Mouse (Mus musculus) spleen, postnatal 10 days (tissue): Measurements from ENCODE around the gene Wwp2.

Experiments used
- DNase-seq, 2 experiments: peaks; one replicate each; pipeline ENCODE4 v3.0.0; 2021 to 2022; ENCODE audit warnings: low spot score in 2 of 2

Gene Wwp2

DNA sequence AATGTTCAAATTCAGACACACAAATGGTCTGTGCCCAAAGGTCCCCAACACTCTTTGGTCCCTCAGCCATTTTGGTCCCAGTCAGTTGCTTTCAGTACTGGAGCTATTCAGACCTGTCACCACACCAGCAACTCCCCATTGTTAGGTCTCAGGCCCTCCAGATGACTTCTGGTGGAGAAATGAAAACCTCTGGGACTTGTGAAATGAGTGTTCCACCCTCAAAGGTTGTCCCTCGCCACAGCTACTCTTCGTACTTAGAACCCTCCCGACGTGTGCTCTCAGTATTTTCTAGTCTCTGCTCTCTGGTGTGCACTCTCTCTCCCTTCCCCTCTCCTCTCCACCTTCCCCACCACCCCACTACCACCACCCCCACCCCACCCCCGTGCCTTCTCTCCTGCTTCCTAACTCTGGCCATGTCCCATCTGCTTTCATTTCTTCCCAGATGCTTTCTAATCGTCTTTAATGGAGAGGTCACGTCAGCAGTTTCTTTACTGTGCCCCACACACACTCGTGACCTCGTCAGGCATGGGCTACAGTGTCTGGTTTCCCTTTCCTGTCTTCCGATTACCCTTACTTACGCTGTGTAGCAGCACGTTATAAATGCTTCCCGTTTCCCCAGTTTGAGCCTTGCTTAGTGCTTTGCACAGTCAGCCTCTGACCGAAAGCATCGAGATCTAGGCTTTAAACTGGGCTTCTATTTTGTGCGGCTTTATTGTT lies 124.8 kb downstream of the Wwp2 start:
- DNase-seq: peak in 1 of 2 experiments; percentile 37

DNA sequence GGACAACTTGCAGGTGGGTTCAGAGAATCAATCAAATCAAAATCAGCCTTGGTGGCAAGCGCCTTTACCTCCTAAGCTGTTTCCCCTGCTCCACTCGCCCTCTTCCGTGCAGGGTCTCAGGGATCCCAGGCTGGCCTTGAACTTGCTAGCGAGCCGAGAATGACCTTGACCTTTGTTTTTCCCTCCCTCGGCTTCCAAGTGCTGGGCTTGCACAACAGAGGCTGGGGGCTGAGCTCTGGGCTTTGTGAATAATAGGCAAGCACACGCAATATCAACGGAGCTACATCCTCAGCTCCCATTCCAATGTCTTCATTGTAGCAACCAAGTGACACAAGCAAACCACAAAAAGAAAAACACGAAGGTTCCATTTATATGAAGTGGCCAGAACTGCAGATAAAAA lies 126.0 kb downstream of the Wwp2 start:
- no peak for DNase-seq

DNA sequence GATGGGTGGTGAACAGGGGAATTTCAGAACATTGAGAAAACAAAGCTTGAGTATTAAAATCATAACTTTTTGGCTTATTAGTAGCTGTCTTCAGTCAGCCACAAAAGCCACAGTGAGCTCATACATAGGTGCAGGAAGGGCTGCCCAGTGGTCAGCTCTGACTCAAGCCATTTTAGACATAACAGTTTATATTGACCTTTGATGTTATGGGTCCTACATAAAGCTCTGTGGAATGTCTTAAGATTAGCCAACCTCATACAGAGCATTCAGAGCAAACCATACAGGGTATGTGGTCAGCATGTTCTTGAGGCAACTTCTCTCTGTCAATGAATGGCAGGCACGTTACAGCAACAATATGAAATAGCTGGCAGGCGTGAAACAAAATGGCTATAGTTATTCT lies 134.9 kb downstream of the Wwp2 start:
- DNase-seq: no peak

DNA sequence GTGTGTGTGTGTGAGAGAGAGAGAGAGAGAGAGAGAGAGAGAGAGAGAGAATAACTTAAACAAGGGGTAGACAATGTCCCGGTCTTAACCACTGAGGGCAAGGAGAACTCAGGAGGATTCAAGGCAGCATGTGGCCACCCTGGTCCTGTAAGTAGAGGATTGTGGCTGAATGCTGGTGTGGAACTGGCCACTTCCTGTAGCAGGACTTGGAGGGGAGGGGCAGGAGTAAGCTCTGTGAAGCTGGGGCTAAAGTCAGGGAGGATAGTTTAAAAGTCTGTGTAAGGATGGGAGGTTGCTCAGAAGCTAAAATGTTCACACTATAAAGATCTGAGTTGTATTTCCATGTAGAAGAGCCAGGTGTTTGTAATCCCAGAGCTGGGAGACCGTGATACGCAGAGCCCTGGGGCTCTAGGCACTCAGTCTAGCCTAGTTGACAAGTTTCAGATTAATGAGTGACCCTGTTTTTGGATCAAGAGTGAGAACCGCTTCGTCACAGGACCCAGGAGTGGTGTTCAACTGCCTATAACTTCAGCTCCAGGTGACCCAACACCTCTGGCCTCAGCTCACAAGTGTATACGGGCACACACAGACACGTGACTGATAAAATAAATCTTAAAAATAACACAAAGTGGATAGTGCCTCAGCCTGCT lies 135.4 kb downstream of the Wwp2 start:
- no peak for DNase-seq

DNA sequence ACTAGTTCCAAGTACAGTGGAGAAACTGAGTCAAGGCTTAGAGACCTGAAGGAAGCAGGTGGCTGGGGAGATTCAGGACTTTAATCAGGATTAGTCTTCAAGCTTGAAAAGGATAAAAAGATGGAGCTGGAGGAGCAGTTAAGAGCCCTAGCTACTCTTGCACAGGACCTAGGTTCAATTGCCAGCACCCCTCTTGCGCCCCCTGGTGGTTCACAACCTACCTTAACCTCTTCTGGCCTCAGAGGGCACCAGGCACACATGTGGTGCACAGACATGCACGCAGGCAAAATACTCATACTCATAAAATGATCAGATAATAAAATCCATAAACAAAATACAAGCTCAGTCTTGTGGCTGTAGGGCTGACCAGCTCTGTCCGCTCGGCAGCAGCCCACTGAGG lies 136.3 kb downstream of the Wwp2 start:
- peak; percentile 79 to 91 for DNase-seq

DNA sequence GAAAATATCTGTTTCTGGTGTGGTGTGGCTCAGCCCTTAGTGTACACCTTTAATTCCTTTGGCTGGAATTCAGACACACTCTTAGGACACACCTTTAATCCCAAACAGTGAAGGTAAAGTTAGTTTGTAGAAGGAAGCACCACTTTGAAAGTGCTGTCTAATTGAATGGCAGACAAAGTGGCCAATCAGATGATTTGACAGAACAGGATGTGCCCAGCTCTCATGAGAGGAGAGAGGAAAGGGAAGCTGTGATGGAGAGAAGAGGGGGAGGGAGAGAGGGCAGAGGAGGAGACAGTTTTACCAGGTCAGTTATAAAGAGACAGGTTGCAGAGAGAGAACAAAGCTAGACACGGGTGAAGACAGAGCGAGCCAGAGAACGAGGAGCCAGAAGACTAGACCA lies 138.6 kb downstream of the Wwp2 start:
- no peak for DNase-seq

DNA sequence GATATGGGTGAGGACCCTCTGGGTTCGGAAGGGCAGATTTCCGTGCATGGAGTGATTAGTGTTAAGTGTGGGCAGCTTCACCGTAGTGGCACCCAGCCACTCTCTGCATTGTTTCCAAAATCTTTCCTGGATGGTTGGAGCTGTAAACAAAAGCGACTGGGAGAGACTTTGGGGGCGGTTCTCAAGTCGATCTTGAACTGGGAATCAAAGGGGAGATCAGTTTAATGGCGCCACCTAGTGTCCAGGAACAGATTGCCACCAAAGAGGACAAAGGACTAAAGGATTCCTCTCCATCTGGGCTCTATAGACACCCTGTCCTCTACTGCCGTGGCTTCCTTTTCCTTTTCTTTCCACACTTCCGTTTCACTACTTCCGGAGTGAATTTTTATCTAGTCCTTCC lies 140.5 kb downstream of the Wwp2 start:
- DNase-seq: peak; percentile 69 to 83

DNA sequence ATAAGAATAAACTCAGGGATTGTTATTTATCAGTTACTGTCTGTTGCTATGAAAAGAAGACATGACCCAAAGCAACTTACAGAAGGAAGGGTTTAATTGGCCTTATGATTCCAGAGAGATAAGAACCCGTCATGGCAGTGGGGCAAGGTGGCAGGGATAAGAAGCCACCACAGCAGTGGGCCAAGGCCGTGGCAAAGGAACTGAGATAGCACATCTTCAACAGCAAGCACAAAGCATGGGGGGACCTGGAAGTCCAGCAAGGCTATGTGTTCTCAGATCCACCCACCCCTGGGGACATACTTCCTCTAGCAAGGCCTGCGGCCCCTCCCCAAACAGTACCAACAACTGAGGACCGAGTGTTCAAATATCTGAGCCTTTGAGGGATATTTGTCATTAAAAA lies 141.5 kb downstream of the Wwp2 start:
- DNase-seq: no peak

DNA sequence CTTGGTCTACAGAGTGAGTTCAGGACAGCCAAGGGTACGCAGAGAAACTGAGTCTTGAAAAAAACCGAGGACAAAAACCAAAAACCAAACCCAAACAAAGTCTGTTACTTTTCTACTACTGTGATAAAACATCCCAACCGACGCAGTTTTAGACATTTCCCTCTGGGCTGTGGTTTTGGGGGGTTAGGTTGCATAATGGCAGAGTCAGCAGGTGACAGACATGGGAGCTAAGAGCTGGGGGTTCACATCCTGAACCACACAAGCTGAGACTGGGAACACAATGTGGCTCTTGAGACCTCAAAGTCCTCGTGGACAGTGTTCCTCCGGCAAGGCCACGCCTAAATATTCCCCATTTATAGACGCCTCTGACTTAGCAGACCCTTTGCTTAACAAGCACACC lies 142.0 kb downstream of the Wwp2 start:
- DNase-seq: no peak

DNA sequence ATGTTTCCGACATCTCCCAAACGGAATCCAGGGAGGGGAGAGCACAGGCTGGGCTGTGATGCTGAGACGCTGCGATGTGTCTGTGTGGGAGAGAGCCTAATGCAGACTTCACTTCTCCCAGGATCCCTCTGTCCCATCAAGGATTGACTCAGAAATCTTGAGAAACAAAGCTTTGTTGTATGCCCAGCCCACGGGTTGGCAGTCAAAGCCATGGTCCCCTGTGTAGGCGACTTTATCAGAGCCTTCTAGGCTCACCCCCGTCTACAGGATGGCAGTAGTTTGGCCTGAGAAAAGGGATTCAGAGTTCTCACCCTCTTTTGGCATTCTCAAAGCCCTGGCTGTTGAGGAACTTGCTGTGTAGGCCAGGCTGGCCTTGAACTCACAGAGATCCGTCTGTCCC lies 142.4 kb downstream of the Wwp2 start:
- no peak for DNase-seq

DNA sequence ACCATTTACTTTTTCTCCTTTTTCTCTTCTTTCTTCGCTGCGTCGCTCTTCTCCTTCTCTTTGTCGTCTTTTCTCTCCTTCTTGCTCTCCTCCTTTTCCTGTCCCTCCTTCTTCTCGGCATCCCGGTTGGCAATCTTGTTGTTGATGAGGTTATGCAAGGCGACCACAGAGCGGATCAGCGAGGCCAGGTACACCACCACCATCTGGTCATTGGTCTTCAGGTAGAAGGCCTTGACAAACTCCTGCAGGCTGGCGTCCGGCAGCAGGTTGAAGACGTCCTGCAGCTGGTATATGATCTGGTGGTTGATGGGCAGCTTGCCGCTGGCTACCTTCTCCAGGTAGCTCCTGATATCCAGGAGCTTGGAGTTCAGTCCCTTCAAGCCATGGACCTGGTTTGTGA lies 144.7 kb downstream of the Wwp2 start:
- no peak for DNase-seq

DNA sequence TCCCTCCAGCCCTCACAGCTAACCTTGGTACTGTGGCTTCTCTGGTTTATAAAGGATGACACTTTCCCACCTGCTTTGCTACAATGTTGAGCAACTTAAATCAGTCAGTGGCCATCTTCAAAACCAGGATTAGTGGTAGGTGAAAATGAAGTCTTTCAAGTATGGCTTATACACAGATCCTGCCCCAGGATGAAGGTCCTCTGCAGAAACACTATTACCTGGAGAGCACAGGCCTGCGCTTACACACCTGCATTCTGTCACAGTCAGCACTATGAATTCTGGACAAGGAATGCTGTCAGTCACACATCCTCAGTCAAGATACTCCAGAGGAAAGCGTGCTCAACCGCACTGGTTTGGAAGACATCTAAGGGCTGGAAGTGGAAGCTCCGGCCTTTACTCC lies 145.4 kb downstream of the Wwp2 start:
- DNase-seq: no peak

DNA sequence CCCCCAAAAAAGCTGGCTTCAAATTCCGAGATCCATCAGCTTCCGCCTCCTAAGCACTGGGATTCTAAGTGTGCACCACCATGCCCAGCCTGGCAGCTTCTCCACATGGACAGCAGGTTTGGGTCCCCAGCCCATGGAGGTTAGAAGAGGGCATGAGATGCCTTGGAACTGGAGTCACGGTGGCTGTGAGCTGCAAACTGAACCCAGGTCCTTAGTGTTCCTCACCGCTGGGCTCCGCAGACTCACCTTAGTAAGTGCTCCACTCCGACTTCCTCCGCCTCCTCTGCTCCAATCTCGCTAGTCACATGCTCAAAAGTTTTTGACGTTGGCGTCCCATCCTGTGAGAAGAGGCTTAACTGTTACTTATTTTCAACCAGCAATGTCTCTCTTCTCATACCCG lies 146.0 kb downstream of the Wwp2 start:
- DNase-seq: no peak

DNA sequence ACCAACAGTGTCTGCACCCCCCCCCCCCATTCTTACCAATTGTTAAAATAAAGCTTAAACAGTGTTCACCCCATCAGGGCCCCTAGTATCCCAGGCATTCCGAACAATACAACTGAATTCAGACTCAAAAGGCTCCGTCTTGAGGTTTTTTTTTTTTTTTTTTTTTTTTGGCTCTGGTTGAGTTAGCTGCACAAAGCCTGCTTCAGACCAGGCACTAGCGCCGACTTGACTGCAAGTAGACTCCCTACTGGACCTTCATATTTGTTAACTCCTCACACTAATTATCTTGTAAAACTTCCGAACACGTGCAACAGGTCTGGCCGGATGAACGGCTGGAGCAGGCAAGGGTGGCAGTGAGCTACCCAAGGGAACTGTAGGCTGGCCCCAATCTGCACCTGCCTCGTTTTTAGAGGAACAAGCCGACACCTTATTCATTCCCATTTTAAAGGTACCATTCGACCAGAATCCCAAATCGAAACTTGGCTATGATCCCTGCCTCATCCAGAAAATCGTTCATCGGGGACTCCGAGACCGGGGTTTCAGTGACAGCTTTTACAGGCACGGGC lies 151.3 kb downstream of the Wwp2 start:
- no peak for DNase-seq

DNA sequence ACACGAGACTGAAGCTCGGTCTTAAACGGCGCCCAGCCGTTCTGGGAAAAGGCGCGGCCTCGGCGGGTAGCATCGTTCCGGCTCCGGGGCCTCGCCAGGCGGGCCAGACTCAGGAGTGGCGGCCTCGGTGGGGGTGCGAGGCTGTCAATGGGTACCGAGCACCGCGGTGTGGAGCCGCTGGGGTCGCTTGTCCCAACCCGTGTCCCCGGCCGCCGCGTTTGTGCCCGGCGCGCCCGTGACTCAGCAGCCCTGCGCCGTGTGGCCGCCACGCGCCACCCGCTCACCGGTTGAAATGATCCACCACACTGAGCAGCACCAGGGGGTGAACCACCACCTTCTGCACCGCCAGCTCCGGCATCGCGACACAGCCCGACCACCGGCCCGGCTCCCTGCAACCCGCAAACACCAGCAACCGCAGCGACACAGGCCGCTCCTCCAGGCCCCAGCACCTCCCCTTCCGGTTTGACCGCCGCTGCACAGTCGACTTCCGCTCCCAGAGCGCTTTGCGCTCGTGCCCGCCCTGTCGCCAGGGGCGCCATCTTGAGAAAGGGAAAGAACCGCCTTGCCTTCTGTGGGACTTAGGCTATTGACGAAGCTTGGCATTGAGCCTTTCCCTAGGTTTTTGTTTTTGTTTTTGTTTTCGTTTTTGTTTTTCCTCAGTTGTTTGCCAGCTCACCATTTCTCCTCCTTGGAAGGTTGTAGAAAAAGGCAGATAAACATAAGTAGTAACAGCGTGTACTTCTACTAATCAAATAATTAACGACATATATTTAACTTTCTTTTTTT lies 152.0 kb downstream of the Wwp2 start, which contains the start of gene Psmd7:
Gene Psmd7 (minus strand): TSS at position 470 of the 786 bp plus-strand sequence.
- peak; percentile 89 to 95 for DNase-seq

DNA sequence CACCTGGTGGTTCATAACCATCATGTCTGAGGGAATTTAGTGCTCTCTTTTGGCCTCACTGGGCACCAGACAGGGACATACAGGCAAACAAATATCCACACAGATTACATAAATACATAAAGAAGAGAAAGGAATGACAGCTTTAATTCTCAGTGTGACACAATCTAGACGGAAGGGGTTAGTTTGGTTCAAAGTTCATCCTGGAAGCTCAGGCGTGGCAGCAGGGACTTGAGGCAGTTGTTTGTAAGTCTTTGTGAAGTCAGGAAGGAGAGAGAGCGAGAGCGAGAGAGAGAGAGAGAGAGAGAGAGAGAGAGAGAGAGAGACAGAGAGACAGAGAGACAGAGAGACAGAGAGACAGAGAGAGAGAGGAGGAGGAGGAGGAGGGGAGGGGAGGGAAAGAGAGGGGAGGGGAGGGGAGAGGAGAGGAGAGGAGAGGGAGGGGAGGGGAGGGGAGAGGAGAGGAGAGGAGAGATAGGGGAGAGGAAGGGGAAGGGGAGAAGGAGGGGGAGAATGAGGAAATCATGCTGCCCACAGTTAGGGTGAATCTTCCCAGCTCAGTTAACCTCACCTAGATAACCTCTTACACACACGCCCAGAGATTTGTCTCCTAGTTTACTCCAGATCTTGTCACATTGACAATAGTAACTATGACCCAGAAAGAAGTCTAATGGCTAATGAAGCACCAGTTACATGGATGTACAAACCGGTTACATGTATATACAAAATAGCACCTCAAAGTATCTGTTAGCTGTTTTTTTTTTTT lies 158.0 kb downstream of the Wwp2 start:
- no peak for DNase-seq

DNA sequence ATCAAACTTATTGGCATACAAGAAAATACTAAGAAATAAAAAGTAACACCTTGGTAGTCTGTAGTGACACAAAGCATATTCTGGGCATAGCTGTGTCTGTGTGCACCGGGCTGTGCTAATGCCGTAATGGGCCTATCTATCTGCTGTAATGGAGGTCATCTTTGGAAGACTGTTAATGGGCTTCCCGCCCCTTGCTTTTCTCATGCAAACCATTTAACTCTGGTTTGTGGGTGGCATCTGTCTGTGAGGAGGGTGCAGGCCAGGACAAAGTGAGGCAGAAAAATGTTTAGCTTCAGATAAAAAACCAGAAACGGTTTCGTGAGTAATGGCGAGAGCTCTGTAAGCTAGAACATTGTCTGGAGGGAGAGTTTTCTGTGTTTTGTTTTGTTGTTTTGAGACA lies 158.7 kb downstream of the Wwp2 start:
- DNase-seq: no peak

DNA sequence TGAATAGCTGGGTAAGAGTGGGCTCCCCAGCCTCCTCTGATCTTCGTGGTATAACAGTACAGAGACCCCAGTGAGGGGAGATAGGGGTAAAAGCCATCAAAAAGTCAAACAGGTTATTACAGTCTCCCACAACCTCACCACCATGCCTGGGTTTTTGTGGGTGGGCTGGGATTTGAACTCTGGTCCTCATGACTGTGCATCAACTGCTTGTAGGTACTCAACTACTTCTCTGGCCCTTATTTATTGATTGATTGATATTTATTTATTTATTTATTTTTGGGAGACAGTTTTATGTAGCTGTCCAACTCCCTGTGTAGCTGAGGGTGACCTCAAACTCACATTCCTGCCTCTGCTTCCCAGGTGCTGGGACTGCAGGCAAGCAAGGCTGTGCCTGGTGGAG lies 161.6 kb downstream of the Wwp2 start:
- no peak for DNase-seq

DNA sequence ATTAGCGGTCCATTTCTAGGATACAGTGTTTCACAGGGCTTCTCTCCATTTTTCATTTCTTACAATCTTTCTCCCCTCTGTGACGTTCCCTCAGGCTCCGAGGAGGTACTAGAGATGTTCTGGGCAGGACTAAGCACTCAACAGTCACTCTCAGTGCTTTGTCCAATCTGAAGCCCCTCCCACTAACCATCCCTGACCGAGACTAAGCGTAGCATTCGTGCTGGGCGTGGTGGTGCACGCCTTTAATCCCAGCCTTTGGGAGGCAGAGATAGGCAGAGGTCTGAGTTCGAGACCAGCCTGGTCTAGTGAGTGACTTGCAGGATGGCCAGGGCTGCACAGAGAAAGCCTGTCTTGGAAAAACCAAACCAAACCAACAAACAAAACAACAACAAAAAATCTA lies 163.5 kb downstream of the Wwp2 start:
- no peak for DNase-seq

DNA sequence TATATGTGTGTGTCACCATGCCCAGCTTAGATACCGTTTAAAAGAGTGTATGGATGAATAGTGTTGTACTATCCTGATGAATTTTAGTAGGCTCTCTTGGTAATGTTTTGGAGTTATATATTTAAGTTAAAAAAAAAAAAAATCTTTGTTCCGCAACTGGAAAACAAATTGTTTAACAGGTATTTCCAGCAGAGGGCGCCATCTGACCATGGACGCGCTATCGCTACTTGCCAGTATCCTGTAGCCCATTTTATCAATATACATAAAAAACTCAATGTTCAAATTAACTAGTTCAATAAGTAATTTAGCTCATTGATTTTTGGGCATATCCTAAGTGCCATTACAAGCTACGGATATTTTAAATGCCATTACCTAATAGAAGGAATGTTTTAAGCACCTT lies 166.9 kb downstream of the Wwp2 start:
- peak in 1 of 2 experiments; percentile 76 for DNase-seq
